Mouse (Mus musculus) cerebellum, adult 11-12 months (tissue): ENCODE measurements around the gene Prtg.
A peak's percentile ranks its signal among the peaks of the same experiment; 100 is the strongest.

Source experiments
- DNase-seq: peaks from one replicate; pipeline ENCODE4 v3.0.0; 2022

The Prtg gene

GRCm38 (mm10) chr9:72863773-72864172, 57.1 kb downstream of the Prtg start:
- DNase-seq, result no peak

GRCm38 (mm10) chr9:72867434-72867833, 60.8 kb downstream of the Prtg start:
- no peak for DNase-seq

GRCm38 (mm10) chr9:72868774-72869173, 62.1 kb downstream of the Prtg start:
- no peak for DNase-seq

- DNase-seq, result no peak
Measured at GRCm38 (mm10) chr9:72871506-72872297, 65.0 kb downstream of the Prtg start.

GRCm38 (mm10) chr9:72872298-72873130, 65.8 kb downstream of the Prtg start:
- DNase-seq, result no peak

- DNase-seq, result no peak
Measured at GRCm38 (mm10) chr9:72875878-72876277, 69.2 kb downstream of the Prtg start.

- no peak for DNase-seq
Measured at GRCm38 (mm10) chr9:72877905-72878304, 71.2 kb downstream of the Prtg start.

- no peak for DNase-seq
Measured at GRCm38 (mm10) chr9:72878656-72879055, 72.0 kb downstream of the Prtg start.

- no peak for DNase-seq
Measured at GRCm38 (mm10) chr9:72879601-72880000, 72.9 kb downstream of the Prtg start.

- DNase-seq, result no peak
Measured at GRCm38 (mm10) chr9:72880225-72880960, 73.7 kb downstream of the Prtg start.

- DNase-seq, result peak; percentile 9
Measured at GRCm38 (mm10) chr9:72881026-72881768, 74.5 kb downstream of the Prtg start.

GRCm38 (mm10) chr9:72883940-72884339, 77.3 kb downstream of the Prtg start:
- peak; percentile 9 for DNase-seq

GRCm38 (mm10) chr9:72889777-72890176, 83.1 kb downstream of the Prtg start:
- DNase-seq, result no peak

GRCm38 (mm10) chr9:72890499-72891085, 83.9 kb downstream of the Prtg start:
- no peak for DNase-seq

- DNase-seq, result no peak
Measured at GRCm38 (mm10) chr9:72892761-72893160, 86.1 kb downstream of the Prtg start.

GRCm38 (mm10) chr9:72894796-72895352, 88.2 kb downstream of the Prtg start:
- no peak for DNase-seq

- no peak for DNase-seq
Measured at GRCm38 (mm10) chr9:72902057-72902456, 95.4 kb downstream of the Prtg start.

GRCm38 (mm10) chr9:72902611-72903010, 95.9 kb downstream of the Prtg start:
- no peak for DNase-seq

- DNase-seq, result no peak
Measured at GRCm38 (mm10) chr9:72906693-72907103, 100.0 kb downstream of the Prtg start.

- DNase-seq, result no peak
Measured at GRCm38 (mm10) chr9:72911381-72911780, 104.7 kb downstream of the Prtg start.

- no peak for DNase-seq
Measured at GRCm38 (mm10) chr9:72913551-72913950, 106.9 kb downstream of the Prtg start.

GRCm38 (mm10) chr9:72915728-72916127, 109.1 kb downstream of the Prtg start:
- DNase-seq, result no peak
